36 mouse cellular contexts compared by ENCODE assay signal in genomic region chr4:57949866-57950265, GRCm38 (mm10). TPM values are rescaled to one million over a fixed set of nuclear protein-coding genes. Genes with fewer than 3 reads are reported as not detected.
DNase-seq lines count a peak whose midpoint lies in the region; TF ChIP-seq lines count a peak whose summit lies in the region.
"Had no signal": no experiment of that assay in that cellular context is flagged by ENCODE, and none has a peak within 500 bp of the region (broad histone marks: within the 10 kb centered on the region; RNA-seq: fewer than 3 reads in every experiment).

No protein-coding gene starts in this region.

- H3K36me3 ChIP-seq in kidney, adult 2 months (ENCODE audit: control insufficient read depth, insufficient read depth, low read length), result peaks cover 10% of the 10 kb centered on the region

- H3K27ac ChIP-seq in kidney, adult 2 months (ENCODE audit: insufficient read depth, low read depth, low read length), result 0 out of 2 replicates have a peak overlapping the region, but pooled peaks have one; percentile 17
- H3K27ac ChIP-seq: embryonic facial prominence, embryonic 12.5 days; gastrocnemius, adult 2 months; heart, embryonic 13.5 days; layer of hippocampus, adult 2 months; limb, embryonic 10.5 days; limb, embryonic 15.5 days; liver, embryonic 13.5 days; macrophage; stomach, embryonic 15.5 days had no signal

- no peak for TF ChIP-seq CTCF in kidney, adult 2 months (conservative IDR thresholded peaks at IDR 0.05; ENCODE audit: insufficient read depth, insufficient read length, low read depth, low read length)

- H3K4me1 ChIP-seq in kidney, adult 2 months (ENCODE audit: control insufficient read depth, insufficient read depth, low read length), result peaks cover 31% of the 10 kb centered on the region

- H3K27me3 ChIP-seq in kidney, adult 2 months (replicated peaks; ENCODE audit: control insufficient read depth, insufficient read depth, low read length), result no peaks in the 10 kb centered on the region
- H3K27me3 ChIP-seq: CH12.LX; embryonic facial prominence, embryonic 12.5 days; heart, embryonic 13.5 days; limb, embryonic 15.5 days; liver, embryonic 13.5 days; stomach, embryonic 15.5 days had no signal

- H3K4me3 ChIP-seq in kidney, adult 2 months (ENCODE audit: insufficient read depth, low read depth, low read length), result no peak overlapping the region
- H3K4me3 ChIP-seq: embryonic facial prominence, embryonic 12.5 days; gastrocnemius, adult 2 months; heart, embryonic 13.5 days; layer of hippocampus, adult 2 months; limb, embryonic 10.5 days; limb, embryonic 15.5 days; liver, embryonic 13.5 days; stomach, embryonic 15.5 days had no signal

- no peak for TF ChIP-seq POLR2A in kidney, adult 2 months (IDR thresholded peaks at IDR 0.05; ENCODE audit: low read depth, low read length)

- 41% methylated on average over 6 of the region's 6 CpGs for WGBS in kidney, adult 2 months

- DNase-seq in heart, adult 11 months, result peak; percentile 87
- DNase-seq in heart, postnatal 4 days, result no peak
- DNase-seq in kidney, adult 2 months, result peak; percentile 81
- DNase-seq in kidney, postnatal 14 days, result peak; percentile 66
- no peak for DNase-seq in adrenal gland, postnatal 4 days (ENCODE audit: low spot score in 2 of 2)
- DNase-seq in lung, postnatal 36 days, result no peak
- DNase-seq in layer of hippocampus, postnatal 10 days (ENCODE audit: low spot score in 2 of 2), result no peak
- DNase-seq: adrenal gland, adult 8-10 months; cerebellum, adult 9-10 months; embryo, embryonic 11 days; heart, postnatal 10 days; liver, embryonic 13.5 days; lung, adult 18-20 months; midbrain, embryonic 14.5 days had no signal

RNA-seq across cellular contexts. Expression of gene Txn1, which starts 6.3 kb away (rescaled TPM):
- total RNA-seq in heart, postnatal 4 days (2021), result 100 to 1,000 TPM; 182 to 189 TPM
- 296 and 377 TPM in 2 replicates for polyA plus RNA-seq in kidney, adult 2 months (2012; rRNA removed)
- 100 to 1,000 TPM; 263 to 266 TPM for total RNA-seq in adrenal gland, postnatal 4 days (2021)
- 100 to 1,000 TPM; 202 to 209 TPM for total RNA-seq in layer of hippocampus, postnatal 10 days (2021)

RNA-seq across cellular contexts. Expression of gene D630039A03Rik, which starts 33.8 kb away (rescaled TPM):
- not detected for total RNA-seq in heart, postnatal 4 days (2021)
- polyA plus RNA-seq in kidney, adult 2 months (2012; rRNA removed), result 17.8 and 19.8 TPM in 2 replicates
- 10 to 100 TPM; 10.1 to 10.2 TPM for total RNA-seq in adrenal gland, postnatal 4 days (2021)
- under 1 TPM; 0.33 to 0.43 TPM for total RNA-seq in layer of hippocampus, postnatal 10 days (2021)
- total RNA-seq: CH12.LX; gastrocnemius, postnatal 4 days; megakaryocyte-erythroid progenitor cell, adult 5-6 weeks had no signal
- polyA plus RNA-seq: forebrain, embryonic 14.5 days; macrophage had no signal

RNA-seq across cellular contexts. Expression of gene Txndc8, which starts 59.1 kb away (rescaled TPM):
- total RNA-seq in heart, postnatal 4 days (2021), result not detected
- not detected in 2 replicates for polyA plus RNA-seq in kidney, adult 2 months (2012; rRNA removed)
- not detected for total RNA-seq in adrenal gland, postnatal 4 days (2021)
- total RNA-seq in layer of hippocampus, postnatal 10 days (2021), result not detected
- total RNA-seq: adrenal gland, adult 8-10 months; CH12.LX; ES-E14; gastrocnemius, adult 2 months; gastrocnemius, postnatal 4 days; heart, adult 8-10 months; heart, postnatal 10 days; layer of hippocampus, adult 2 months; layer of hippocampus, postnatal 25 days; megakaryocyte-erythroid progenitor cell, adult 5-6 weeks; monocyte, adult 5-6 weeks had no signal
- polyA plus RNA-seq: C2C12; embryonic facial prominence, embryonic 12.5 days; forebrain, embryonic 14.5 days; heart, embryonic 13.5 days; hindbrain, embryonic 11.5 days; hindbrain, embryonic 16.5 days; intestine, embryonic 14.5 days; limb, embryonic 10.5 days; limb, embryonic 15.5 days; liver, embryonic 13.5 days; lung, postnatal 0 days; macrophage; midbrain, embryonic 14.5 days; neural tube, embryonic 14.5 days; stomach, embryonic 15.5 days had no signal

Comparison
In these comparisons a context has a peak if more than half of its experiments do, and no peak if none do; other contexts are left out.
1. DNase-seq: peak in heart, adult 11 months (single experiment), kidney, adult 2 months (single experiment) and kidney, postnatal 14 days (single experiment); none in heart, postnatal 4 days (single experiment), adrenal gland, postnatal 4 days (0 of 2), lung, postnatal 36 days (single experiment) and layer of hippocampus, postnatal 10 days (0 of 2).
2. RNA of gene D630039A03Rik, which starts 33.8 kb away (total RNA-seq): 10.1 to 10.2 TPM in adrenal gland, postnatal 4 days; 0.33 to 0.43 TPM in layer of hippocampus, postnatal 10 days and not detected in heart, postnatal 4 days; every median in the first group is over 4 times any median in the second.